Mouse (Mus musculus) urinary bladder, adult 18-20 months (tissue): Measurements from ENCODE around the gene Mrps34.
A peak's percentile ranks its signal among the peaks of the same experiment; 100 is the strongest.
"Not testable (repeated sequence)": the region's sequence is repeated elsewhere in the genome, so short reads cannot be mapped to it uniquely, and the experiment has no call there.

Experiments
- DNase-seq, 2 experiments: peaks; one replicate each; pipeline ENCODE4 v3.0.0; 2022; ENCODE audit warnings: low spot score in 2 of 2, mixed read lengths in 2 of 2

Mrps34 gene

DNA sequence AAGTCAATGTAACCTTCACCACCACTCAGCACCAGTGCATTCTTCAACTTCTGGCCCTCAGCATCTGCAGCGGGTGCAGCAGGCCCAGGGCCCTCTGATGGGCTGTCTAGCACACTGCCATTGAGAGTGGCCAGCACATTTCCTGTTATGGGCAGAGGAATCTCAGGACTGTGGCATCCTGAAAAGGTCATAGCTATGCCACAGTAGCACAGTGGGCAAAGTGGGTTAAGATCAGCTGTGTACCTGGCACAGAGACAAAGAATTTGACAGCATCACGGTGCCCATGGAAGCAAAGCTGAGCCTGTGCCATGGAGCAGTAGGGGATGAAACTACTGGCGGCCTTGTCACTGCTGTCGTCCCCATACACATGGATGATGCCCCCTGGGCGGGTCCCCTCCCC is 4.2 kb downstream of the Mrps34 start:
- no peak for DNase-seq

DNA sequence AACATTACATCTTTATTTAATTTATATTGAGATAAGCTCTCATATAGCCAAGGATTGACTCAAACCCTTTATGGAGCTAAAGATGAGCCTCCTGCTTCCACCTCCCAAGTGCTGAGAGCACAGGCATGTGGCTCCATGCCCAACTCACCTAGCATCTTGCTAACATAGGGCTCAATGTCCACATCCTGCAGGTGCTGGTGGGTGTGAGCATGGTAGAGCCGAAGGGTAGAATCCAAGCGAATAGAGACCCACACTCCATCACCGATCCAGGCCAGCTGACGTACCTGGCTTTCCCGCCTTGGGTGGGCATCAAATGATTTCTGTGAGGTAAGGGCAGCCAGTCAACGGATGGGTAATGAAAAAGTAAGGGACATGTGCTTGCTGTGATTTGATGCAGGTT is 5.1 kb downstream of the Mrps34 start:
- DNase-seq: no peak

DNA sequence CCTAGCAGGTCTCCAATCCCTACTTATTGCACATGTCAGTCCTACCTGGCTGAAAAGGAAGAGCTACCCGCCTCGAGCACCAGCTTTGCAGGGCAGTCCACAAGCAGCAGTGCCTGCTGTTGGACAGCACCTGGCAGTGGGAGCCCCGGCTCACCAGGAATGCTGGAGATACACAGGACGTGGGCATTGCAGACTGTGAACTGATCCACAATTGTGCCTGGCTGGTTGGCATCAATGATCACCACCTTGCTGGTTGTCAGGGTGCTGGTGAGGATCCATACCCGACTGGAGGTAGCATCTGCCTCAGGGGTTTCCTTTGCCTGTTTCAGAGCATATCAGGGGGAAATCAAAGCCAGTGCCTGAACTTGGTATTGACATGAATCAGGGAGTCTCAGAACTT is 7.2 kb downstream of the Mrps34 start:
- no peak for DNase-seq

DNA sequence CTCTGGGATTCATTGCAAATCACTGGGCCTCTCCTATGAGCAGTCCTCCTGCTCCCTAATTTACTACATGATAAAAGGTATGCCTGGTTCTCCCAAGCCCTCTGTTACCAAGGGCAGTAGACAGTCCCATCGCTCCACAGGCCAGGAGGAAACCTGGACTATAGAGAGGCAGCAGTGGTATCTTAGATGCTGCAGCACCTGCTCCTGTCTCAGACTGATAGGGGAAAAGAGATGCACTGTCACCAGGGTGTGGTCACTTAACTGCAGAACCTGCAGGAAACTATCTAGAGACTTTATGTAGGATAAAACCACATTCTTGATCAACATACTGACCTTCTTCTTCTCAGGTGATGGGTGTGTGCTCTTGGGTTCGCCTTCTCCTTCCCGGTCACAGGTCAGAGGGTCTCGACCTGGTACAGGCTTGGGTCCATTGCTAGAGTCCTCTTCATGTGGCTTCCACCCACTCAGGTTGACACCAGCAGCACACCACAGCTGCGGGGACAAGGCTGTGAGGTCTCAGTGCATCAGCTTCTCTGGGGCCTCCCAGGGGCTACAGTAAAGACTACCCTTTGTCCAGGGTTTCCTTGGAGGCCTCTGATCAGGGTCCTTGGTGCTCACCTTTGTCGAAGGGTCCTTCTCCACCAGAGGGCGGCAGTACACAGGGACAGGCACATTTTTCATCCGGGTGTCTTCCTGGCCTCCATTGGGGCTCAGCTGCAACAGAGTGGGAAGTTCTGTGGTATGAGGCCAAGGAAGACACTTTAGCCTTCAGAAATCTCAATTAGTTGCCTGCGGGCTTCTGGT is 8.0 kb downstream of the Mrps34 start:
- no peak for DNase-seq

DNA sequence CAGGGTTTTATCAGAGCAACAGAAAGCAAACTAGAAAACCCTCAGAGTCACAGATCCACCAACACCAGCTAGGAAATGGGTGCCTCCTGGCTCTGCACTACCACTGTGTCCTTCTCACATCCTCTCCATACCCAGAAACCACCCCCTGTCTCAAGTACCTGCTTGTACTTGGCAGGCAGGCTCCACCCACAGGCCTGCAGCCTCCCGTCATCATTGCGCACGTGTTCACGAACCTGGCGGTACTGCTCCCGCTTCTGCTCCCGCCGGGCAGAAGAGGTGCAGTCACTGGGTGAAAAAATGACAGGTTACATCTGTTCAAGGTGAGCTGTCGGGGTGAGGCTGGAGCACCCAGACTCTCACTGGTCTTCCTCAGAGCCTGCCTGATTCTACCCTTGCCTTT is 8.9 kb downstream of the Mrps34 start:
- DNase-seq: no peak

DNA sequence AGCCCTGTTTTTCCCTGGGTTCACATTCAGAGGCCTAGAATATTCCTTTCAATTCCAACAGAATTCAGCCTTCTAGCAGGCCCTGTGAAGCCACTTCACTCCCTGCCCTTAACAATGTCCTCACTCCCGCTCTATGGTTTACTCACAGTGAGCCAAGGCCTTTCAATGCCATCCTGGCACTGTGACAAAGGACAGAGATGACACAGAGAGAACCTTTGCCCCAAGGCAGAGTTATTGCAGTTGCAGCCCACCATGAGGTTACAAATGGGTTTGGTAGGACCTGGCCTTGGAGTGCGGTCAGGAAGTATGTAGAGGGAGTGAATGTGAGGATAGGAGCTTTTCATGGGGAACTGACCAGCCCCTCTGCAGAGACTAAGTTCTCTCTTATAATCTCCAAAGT is 12.7 kb downstream of the Mrps34 start:
- no peak for DNase-seq

DNA sequence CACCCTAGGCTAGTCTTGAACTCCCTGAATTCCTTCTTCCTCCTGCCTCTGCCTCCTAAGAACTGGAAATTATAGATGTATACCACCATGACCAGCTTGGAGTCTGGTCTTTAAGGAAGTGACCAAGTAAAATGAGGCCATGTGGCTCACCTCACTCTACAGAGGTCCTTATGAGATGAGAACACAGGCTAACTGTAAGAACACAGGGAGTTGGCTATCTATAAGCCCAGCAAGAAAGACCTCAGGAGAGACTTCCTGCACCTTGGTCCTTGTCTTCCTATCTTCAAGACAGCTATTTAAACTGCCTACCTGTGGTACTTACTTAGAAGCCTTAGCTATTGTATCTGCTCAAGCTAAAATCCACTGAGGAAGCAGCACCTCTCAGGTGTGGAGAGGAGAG is 19.1 kb downstream of the Mrps34 start:
- no peak for DNase-seq

DNA sequence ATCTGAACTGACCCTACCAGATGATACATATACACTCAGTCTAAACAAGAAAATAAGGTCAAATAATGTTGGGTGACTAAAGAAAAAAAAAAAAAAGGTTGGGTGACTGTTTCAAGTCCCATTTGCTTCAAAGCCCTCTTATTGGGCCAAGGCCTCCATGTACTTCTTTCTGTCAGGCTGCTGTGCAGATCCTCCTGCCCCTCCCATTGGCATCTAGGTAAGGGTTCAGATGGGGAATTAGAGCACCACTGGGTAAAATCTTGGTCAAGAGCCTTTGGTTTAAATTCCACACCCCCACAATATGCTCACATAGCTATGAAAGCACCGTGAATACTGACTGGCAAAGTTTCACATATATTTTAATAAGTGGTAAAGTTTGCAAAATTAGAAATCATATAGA is 28.3 kb downstream of the Mrps34 start:
- no peak for DNase-seq

DNA sequence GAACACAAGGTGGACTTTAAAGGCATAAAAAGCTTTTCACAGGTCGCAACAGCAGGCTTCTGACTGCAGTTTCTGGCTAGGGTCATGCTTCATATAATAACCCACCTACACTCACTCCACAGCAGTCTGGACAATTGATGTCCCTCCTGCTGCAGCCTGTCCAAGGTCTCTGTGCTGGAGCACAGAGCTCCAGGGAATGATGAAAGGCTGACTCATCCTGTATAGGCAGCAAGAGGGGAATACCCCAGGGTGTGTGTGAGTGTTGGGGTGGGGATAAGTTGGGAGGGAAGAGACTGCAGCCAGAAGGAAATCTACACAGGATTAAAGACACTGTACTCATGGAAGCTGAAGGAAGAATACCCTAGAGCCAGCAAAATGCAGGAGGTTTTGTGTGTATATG is 34.6 kb downstream of the Mrps34 start:
- no peak for DNase-seq

DNA sequence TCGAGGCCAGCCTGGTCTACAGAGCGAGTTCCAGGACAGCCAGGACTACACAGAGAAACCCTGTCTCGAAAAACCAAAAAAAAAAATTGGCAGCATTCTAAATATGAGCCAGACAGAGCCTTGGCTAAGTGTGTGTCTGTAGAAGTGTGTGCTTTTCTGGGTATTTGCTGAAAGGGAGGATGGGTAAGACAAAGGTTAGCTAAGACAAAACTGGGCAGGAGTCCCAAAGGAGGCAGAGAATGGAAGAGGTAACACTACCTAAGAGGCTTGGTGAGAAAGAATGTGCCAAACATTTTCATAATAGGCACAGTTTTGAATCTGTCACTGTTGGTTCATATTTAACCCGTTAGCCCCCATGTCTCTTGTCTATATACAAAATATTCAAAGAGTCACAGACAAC is 37.5 kb downstream of the Mrps34 start:
- no peak for DNase-seq

DNA sequence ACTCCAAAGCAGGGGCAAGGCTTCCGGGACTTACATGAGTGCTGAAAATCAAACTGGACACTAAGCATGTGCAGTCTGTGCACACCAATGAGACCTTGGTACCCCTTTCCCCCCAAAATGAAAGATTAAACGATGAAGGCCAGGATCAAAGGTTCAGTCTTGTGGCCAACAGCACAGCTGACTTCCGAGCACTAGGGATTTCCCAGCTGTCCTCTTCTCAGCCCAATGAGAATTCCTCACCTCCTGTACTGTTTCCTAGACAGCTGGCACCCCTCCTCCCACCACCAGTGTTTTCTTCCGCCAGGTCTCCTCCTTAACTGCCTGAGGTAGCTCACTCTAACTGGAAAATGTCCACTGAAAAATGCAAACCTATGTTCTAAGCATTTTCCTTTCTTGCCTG is 38.2 kb downstream of the Mrps34 start:
- no peak for DNase-seq

DNA sequence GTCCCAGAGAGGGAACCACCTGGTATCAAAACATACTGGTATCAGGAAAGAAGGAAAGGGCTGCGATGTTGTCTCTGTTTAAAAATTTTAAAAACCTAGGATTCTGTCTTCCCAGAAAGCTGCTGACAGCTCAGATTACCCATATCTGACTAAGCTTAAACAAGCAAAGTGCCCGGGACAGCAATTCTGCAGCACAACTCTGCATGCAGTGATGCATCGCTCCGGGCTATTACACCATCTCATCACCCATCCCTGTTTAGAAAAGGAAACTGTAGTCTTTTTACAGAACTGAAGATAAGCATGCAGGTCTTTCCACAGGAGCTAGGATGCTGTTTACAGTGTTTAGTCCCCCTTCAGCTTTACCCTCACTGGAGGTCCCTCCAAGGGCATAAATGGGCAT is 40.0 kb downstream of the Mrps34 start:
- no peak for DNase-seq

DNA sequence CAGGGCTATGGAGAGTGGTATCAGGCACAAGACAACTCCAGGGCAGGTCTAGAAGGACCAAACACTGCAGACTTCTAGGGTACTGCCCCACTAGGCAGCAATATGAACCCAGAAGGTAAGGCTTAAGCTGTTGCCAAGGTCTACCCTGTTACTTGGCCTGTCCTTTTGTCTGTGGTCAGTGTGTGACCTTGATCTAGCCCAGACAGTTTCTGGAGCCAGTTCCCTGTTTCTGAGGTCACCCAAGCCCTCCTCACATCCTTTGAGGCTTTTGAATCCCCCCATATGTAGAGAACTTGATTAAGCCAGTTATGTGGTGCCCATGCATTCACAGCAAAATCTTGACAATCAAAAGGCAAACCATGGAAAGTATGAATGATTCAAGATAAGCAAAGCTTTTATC is 40.8 kb downstream of the Mrps34 start:
- DNase-seq: no peak

DNA sequence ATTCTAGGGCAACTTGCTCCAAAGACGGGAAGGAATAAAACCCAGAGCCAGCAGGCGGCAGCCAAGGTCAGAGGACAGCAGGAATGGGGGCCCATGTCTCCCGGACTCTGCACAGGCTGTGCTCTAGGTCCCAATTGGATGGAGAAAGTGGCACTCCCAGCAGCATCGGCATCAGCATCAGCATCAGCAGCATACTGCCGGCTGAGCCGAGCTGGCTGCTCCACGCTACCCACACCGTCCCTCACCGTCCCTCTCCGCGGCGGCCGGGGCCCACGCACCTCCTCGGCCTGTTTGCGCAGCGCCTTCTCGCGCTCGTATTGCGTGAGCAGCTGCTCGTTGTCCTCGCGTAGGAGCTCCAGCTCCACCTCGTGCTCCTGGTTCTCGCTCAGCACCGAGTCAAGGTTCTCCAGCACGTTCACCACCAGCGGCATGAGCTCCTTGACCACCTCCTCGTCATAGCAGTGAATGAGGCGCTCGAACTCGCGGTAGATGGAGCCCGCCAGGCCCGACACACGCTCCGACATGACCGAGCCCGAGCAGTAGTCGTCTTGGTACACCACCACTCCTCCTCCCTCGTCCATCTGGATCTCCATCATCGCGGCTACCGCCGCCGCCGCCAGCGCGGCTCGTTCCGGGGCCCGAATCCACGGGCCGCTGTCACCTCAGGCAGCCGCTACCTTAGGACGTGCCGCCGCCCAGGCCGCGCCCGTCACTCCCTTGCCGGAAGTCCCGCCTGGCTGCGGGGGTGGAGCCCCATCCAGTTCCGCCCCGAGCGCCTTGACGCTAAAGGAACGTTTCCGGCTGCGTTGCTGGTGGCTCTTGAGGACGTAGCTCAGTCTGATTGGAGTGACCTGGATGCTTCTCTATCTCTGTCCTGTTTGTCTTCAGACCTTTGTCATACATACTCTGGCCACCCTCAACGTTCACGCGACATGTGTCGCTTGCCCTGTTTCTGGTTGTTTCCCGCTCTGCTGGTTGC is 41.6 kb downstream of the Mrps34 start, which contains the start of gene Mapk8ip3:
Mapk8ip3 (minus strand) TSS at position 719 of the 979 bp plus-strand sequence.
- peak; percentile 94 to 98 for DNase-seq

DNA sequence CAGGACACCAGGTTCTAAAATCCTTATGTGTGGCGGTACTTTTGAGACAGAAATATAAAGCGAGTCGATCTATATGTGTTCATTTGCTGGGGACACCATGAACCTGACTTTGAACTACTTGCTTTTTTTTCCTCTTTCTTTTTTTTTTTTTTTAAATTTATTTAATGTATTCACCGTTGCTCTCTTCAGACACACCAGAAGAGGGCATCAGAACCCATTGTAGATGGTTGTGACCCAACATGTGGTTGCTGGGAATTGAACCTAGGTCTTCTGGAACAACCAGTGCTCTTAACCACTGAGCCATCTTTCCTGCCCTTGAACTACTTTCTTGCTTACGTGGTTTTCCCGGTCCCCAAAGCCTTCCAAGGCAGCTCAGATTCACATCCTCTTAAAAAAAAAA is 42.4 kb downstream of the Mrps34 start:
- DNase-seq: no peak

DNA sequence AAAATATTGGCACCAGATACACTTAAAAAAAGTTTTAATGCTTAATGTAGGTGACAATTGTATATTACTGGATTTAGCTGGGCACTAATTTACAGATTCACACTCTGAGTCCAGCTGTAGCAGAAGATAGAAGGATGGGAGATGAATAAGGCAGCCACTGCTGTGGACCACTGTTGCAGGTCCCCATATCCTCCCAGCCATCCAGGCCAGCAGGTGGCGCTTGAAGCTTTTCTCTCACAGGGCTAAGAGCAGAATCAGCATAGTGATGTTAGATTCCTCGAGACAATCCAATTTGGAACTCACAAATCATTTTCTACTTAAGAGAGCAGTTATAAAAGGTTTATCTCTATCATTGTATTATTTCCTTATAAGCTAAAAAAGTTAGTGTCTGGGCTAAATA is 47.5 kb downstream of the Mrps34 start:
- peak in 1 of 2 experiments; percentile 22 for DNase-seq

DNA sequence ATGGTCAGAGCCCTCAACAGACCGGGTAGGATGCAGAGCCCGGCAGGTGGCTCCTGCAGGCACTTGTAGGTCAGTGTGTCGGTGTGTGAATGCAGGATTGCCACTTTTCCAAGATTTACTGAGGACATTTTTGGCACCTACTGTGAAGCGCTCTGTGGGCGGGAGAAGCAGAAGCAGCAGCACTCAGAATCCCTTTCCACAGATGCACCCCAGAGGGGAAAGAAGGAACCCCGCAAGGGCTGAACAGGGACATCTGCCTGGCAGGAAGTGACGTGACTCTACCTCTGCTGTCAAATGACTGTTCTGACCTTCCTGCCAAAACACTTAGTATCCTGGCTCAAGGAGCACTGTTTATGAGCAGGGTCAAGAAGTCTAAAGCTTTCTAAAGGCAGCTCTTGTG is 48.1 kb downstream of the Mrps34 start:
- no peak for DNase-seq

DNA sequence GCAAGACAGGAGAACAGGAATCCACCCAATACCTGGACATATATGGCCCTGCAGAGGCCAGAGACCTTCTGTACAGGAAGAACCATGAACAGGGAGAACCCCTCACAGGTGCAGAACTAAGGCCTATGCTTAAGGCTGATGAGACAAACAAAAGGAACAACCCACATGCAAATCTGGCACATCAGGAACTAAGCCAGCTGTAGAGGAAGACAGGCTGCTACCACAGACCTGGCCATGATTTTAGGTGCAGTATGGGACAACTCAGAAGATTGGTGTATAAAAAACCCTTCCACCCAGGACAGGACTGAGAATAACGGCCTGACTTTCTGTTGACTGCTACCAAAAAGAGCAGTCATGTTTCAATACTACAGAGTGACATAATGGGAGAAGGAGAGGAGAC is 48.7 kb downstream of the Mrps34 start:
- not testable (repeated sequence) for DNase-seq
